9 mouse cellular contexts compared by ENCODE assay signal in genomic region chr19:59193986-59194820, GRCm38 (mm10). TPM values are rescaled to one million over a fixed set of nuclear protein-coding genes. Genes with fewer than 3 reads are reported as not detected.
DNase-seq lines count a peak whose midpoint lies in the region; ATAC-seq and TF ChIP-seq lines count a peak whose summit lies in the region.
"Had no signal": no experiment of that assay in that cellular context is flagged by ENCODE, and none has a peak within 500 bp of the region (broad histone marks: within the 10 kb centered on the region; RNA-seq: fewer than 3 reads in every experiment).

No protein-coding gene starts in this region.

- H3K4me2 ChIP-seq in heart, embryonic 11.5 days = peak overlapping the region; percentile 66
- H3K4me2 ChIP-seq in forebrain, postnatal 0 days (ENCODE audit: low read depth) = peak overlapping the region; percentile 43

- DNase-seq in heart, adult 9 months (ENCODE audit: low spot score in 2 of 2) = no peak
- peak; percentile 55 for DNase-seq in Muller cell, postnatal 12 days (ENCODE audit: inconsistent ontology term)
- peak; percentile 30 for DNase-seq in forebrain, postnatal 0 days
- DNase-seq in midbrain, embryonic 10.5 days (ENCODE audit: low spot score) = peak; percentile 67
- no peak for DNase-seq in left cerebral cortex, postnatal 4 days
- no peak for DNase-seq in left cerebral cortex, adult 11 months (ENCODE audit: low spot score)

- peaks cover 8% of the 10 kb centered on the region; the same call in 1 of the 2 replicates for H3K4me1 ChIP-seq in heart, embryonic 11.5 days (ENCODE audit: control insufficient read depth, insufficient read depth, low read length)
- no peaks in the 10 kb centered on the region for H3K4me1 ChIP-seq in forebrain, postnatal 0 days (ENCODE audit: insufficient read depth)
- H3K4me1 ChIP-seq in midbrain, embryonic 10.5 days = peaks cover 10% of the 10 kb centered on the region

- no peak overlapping the region for H3K9ac ChIP-seq in heart, embryonic 11.5 days (ENCODE audit: low read depth, low read length)
- no peak overlapping the region for H3K9ac ChIP-seq in forebrain, postnatal 0 days

- intact Hi-C loops in left cerebral cortex, postnatal 4 days (cut with DNase I) = no loop called here

- H3K36me3 ChIP-seq in heart, embryonic 11.5 days (ENCODE audit: control insufficient read depth, insufficient read depth, low read length) = no peaks in the 10 kb centered on the region
- H3K36me3 ChIP-seq in forebrain, postnatal 0 days (ENCODE audit: insufficient read depth) = no peaks in the 10 kb centered on the region
- no peaks in the 10 kb centered on the region for H3K36me3 ChIP-seq in midbrain, embryonic 10.5 days

- under 1% methylated on average over 50 of the region's 50 CpGs for WGBS in heart, embryonic 11.5 days (ENCODE audit: insufficient replicate concordance)
- WGBS in forebrain, postnatal 0 days = 3% methylated on average over 49 of the region's 50 CpGs
- whole genome bisulfite sequencing in midbrain, embryonic 10.5 days = 1% methylated on average over 50 of the region's 50 CpGs

- TF ChIP-seq CTCF in forebrain, postnatal 0 days (IDR thresholded peaks at IDR 0.05; ENCODE audit: low read depth) = no peak

- H3K27ac ChIP-seq in heart, embryonic 11.5 days (ENCODE audit: low read depth, low read length) = no peak overlapping the region
- no peak overlapping the region for H3K27ac ChIP-seq in forebrain, postnatal 0 days (ENCODE audit: low read depth, low read length)
- no peak overlapping the region for H3K27ac ChIP-seq in midbrain, embryonic 10.5 days (replicated peaks)

- peaks cover 79% of the 10 kb centered on the region for H3K27me3 ChIP-seq in heart, embryonic 11.5 days (ENCODE audit: control insufficient read depth, insufficient read depth, low read length)
- H3K27me3 ChIP-seq in forebrain, postnatal 0 days (ENCODE audit: insufficient read depth, low read length) = peaks cover 62% of the 10 kb centered on the region
- H3K27me3 ChIP-seq in midbrain, embryonic 10.5 days (ENCODE audit: low read depth, poor library complexity, severe bottlenecking) = peaks cover 97% of the 10 kb centered on the region

- ATAC-seq in heart, embryonic 11.5 days (replicated peaks; ENCODE audit: insufficient number of reproducible peaks, low FRiP score, low TSS enrichment) = no peak
- peak; percentile 42 for ATAC-seq in forebrain, postnatal 0 days
- no peak for ATAC-seq in megakaryocyte-erythroid progenitor cell, adult 5-6 weeks (replicated peaks; ENCODE audit: low FRiP score, low TSS enrichment, poor library complexity, severe bottlenecking)

- H3K9me3 ChIP-seq in heart, embryonic 11.5 days (replicated peaks; ENCODE audit: control insufficient read depth, low read length) = no peaks in the 10 kb centered on the region; the same call in 1 of the 2 replicates
- no peaks in the 10 kb centered on the region for H3K9me3 ChIP-seq in forebrain, postnatal 0 days (ENCODE audit: low read length)
- H3K9me3 ChIP-seq in midbrain, embryonic 10.5 days (replicated peaks) = peaks cover 3% of the 10 kb centered on the region; the same call in 1 of the 2 replicates

- peak overlapping the region; percentile 38 for H3K4me3 ChIP-seq in heart, embryonic 11.5 days (ENCODE audit: low read depth, low read length)
- H3K4me3 ChIP-seq in forebrain, postnatal 0 days (ENCODE audit: low read depth, low read length) = peak overlapping the region; percentile 9
- peak overlapping the region; percentile 29 for H3K4me3 ChIP-seq in midbrain, embryonic 10.5 days

RNA-seq across cellular contexts. Expression of gene Vax1, which starts 24.3 kb away (rescaled TPM):
- polyA plus RNA-seq in heart, embryonic 11.5 days (2014; fragmentation: Nextera tagmentation; extraction: Ambion mirVana) = not detected in 2 replicates
- 4.2 and 7.2 TPM in 2 replicates for total RNA-seq in forebrain, postnatal 0 days (2014; rRNA removed)
- polyA plus RNA-seq in forebrain, postnatal 0 days (2015; fragmentation: Nextera tagmentation; extraction: Ambion mirVana) = 1.8 and 3.2 TPM in 2 replicates
- 0.11 TPM in 1 of 2 replicates, not detected in the other for polyA plus RNA-seq in midbrain, embryonic 10.5 days (2016; fragmentation: Nextera tagmentation; extraction: Ambion mirVana)
- total RNA-seq in left cerebral cortex, postnatal 4 days (2021) = 1 to 10 TPM; 2.4 to 3.2 TPM
- total RNA-seq in megakaryocyte-erythroid progenitor cell, adult 5-6 weeks (2014; fragmentation: Nextera tagmentation) = not detected in 2 replicates
- total RNA-seq in megakaryocyte-erythroid progenitor cell, adult 5-6 weeks (2017) = not detected in 2 replicates
- total RNA-seq: heart, postnatal 14 days had no signal

RNA-seq across cellular contexts. Expression of gene Kcnk18, which starts 24.8 kb away (rescaled TPM):
- polyA plus RNA-seq in heart, embryonic 11.5 days (2014; fragmentation: Nextera tagmentation; extraction: Ambion mirVana) = not detected in 2 replicates
- total RNA-seq in forebrain, postnatal 0 days (2014; rRNA removed) = 0.08 TPM in 1 of 2 replicates, not detected in the other
- polyA plus RNA-seq in forebrain, postnatal 0 days (2015; fragmentation: Nextera tagmentation; extraction: Ambion mirVana) = 0.08 TPM in 1 of 2 replicates, not detected in the other
- polyA plus RNA-seq in midbrain, embryonic 10.5 days (2016; fragmentation: Nextera tagmentation; extraction: Ambion mirVana) = not detected in 2 replicates
- total RNA-seq in left cerebral cortex, postnatal 4 days (2021) = not detected
- not detected in 2 replicates for total RNA-seq in megakaryocyte-erythroid progenitor cell, adult 5-6 weeks (2014; fragmentation: Nextera tagmentation)
- total RNA-seq in megakaryocyte-erythroid progenitor cell, adult 5-6 weeks (2017) = not detected in 2 replicates
- total RNA-seq: heart, postnatal 14 days had no signal

Comparison
In these comparisons a context has a peak if more than half of its experiments do, and no peak if none do; other contexts are left out.
1. DNase-seq: peak in Muller cell, postnatal 12 days (single experiment), forebrain, postnatal 0 days (single experiment) and midbrain, embryonic 10.5 days (single experiment); none in heart, adult 9 months (0 of 2), left cerebral cortex, postnatal 4 days (single experiment) and left cerebral cortex, adult 11 months (single experiment).
2. Peak in every context shown above with its lines, with median percentiles within 50 percentile points of each other: H3K4me3 ChIP-seq.